Mouse (Mus musculus) thymus, adult 2 months (tissue): ENCODE results near the gene Mtor.

Experiments used
- CTCF ChIP-seq: fragments of 200-500 bp; IDR thresholded peaks from 2 replicates; pipeline ENCODE4 v1.5.1; 2012; ENCODE audit warnings: mild to moderate bottlenecking, control low read depth, low read length, moderate library complexity, borderline replicate concordance; ENCODE audit not compliant: control insufficient read depth, poor library complexity, insufficient read depth; ENCODE audit errors: extremely low read depth
- POLR2A ChIP-seq: fragments of 200-500 bp; IDR thresholded peaks from 2 replicates; pipeline ENCODE4 v1.6.1; 2012; ENCODE audit warnings: mild to moderate bottlenecking, low read length, control low read depth, moderate library complexity; ENCODE audit not compliant: control insufficient read depth, poor library complexity, insufficient read depth; ENCODE audit errors: extremely low read depth

DNA sequence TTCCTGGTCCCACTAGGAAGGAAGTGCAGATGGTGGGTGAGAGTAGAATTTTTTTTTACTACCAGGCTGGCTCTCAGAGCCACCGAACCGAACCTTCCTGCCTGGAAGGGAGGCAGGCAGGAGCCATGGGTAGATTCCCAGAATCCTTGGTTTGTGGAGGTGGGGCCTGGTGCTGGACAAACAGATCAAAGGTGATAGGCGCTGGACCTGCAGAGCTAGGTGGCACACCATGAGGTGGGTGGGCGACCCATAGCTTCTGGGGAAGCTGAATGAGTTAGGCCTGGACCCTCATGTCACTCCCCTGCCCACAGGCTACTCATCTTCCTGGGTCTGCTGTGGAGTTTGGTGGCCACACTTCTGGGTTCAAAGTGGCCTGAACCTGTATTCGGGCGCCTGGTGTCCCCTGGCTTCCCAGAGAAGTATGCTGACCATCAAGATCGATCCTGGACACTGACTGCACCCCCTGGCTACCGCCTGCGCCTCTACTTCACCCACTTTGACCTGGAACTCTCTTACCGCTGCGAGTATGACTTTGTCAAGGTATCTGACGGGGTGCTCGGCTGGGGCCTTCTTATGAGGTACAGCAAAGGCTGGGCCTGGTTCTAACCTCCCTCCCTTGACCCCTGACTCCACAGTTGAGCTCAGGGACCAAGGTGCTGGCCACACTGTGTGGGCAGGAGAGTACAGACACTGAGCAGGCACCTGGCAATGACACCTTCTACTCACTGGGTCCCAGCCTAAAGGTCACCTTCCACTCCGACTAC is 154.1 kb downstream of the Mtor start, which contains the start of gene Masp2:
- TF ChIP-seq POLR2A, result no peak
- no peak for TF ChIP-seq CTCF
